Mouse (Mus musculus) left cerebral cortex, postnatal 4 days (tissue): ENCODE data around the gene Igsf6. TPM values are rescaled to one million over a fixed set of nuclear protein-coding genes. Genes with fewer than 3 reads are reported as not detected.

Experiments used
- total RNA-seq, 2 experiments: library from RNA; stranded (reverse); gene quantifications; 2 replicates each; pipeline ENCODE4 v1.2.3; 2021

Igsf6 gene
- total RNA-seq, 2 experiments from 2014 or later, result 0.26 to 0.28 TPM

Other genes with a start within 250 kb of the Igsf6 start
- 10 to 100 TPM; 74.3 to 74.6 TPM for gene Eef2k, start 231.7 kb downstream of the Igsf6 start, total RNA-seq
- gene Polr3e, start 156.8 kb downstream of the Igsf6 start, total RNA-seq, result 10 to 100 TPM; 37.9 to 38.1 TPM
- gene Cdr2, start 92.3 kb downstream of the Igsf6 start, total RNA-seq, result 10 to 100 TPM in 1 of 2 experiments, 1 to 10 TPM in 1; 8.5 to 11.4 TPM
- gene Mfsd13b, start 92.1 kb downstream of the Igsf6 start, total RNA-seq, result not detected
- gene Mettl9, start 40.1 kb downstream of the Igsf6 start, total RNA-seq, result 100 to 1,000 TPM; 113 to 139 TPM
- under 1 TPM; 0.58 to 0.74 TPM for gene Otoa, start 7.1 kb upstream of the Igsf6 start, total RNA-seq